Mouse (Mus musculus) limb, embryonic 15.5 days (tissue): Measurements from ENCODE around the gene Fbxo44. TPM values are rescaled to one million over a fixed set of nuclear protein-coding genes. Genes with fewer than 3 reads are reported as not detected.
"Not testable (repeated sequence)": the region's sequence is repeated elsewhere in the genome, so short reads cannot be mapped to it uniquely, and the experiment has no call there.

Experiments
- ATAC-seq: fragments of 200-750 bp; cut with Nextera tagmentation; 2 replicates; pipeline ENCODE4 v1.8.0; 2017; ENCODE audit warnings: low read depth, moderate TSS enrichment; ENCODE audit not compliant: insufficient number of reproducible peaks, low FRiP score, low TSS enrichment
- H3K27ac ChIP-seq: fragments of 300-500 bp; sonication (generic); 2 replicates; pipeline ENCODE4 v1.5.1; 2015; ENCODE audit warnings: moderate library complexity, mild to moderate bottlenecking, inconsistent platforms
- H3K27me3 ChIP-seq: fragments of 300-500 bp; sonication (generic); 2 replicates; pipeline ENCODE4 v1.6.1; 2015; ENCODE audit warnings: inconsistent platforms
- H3K36me3 ChIP-seq: fragments of 300-500 bp; sonication (generic); 2 replicates; pipeline ENCODE4 v1.6.1; 2015; ENCODE audit warnings: inconsistent platforms
- H3K4me1 ChIP-seq: fragments of 300-500 bp; sonication (generic); 2 replicates; pipeline ENCODE4 v1.6.1; 2015; ENCODE audit warnings: inconsistent platforms
- H3K4me2 ChIP-seq: fragments of 300-500 bp; sonication (generic); 2 replicates; pipeline ENCODE4 v1.6.1; 2015; ENCODE audit warnings: mild to moderate bottlenecking, inconsistent platforms
- H3K4me3 ChIP-seq: fragments of 300-500 bp; sonication (generic); 2 replicates; pipeline ENCODE4 v1.5.1; 2015; ENCODE audit warnings: mild to moderate bottlenecking, inconsistent platforms
- H3K9ac ChIP-seq: fragments of 300-500 bp; sonication (generic); 2 replicates; pipeline ENCODE4 v1.6.1; 2015; ENCODE audit warnings: inconsistent platforms
- H3K9me3 ChIP-seq: fragments of 300-500 bp; sonication (generic); 2 replicates; pipeline ENCODE4 v1.6.1; 2016; ENCODE audit warnings: inconsistent platforms
- WGBS: fragments of 180-500 bp; shearing (Covaris S2); methylation state at CpG from one replicate; pipeline ENCODE4 v1.1.7; 2015; 5-methylcytosine and 5-hydroxymethylcytosine counted together
- polyA plus RNA-seq: library from polyadenylated mRNA; unstranded; fragments of >200 nt; fragmentation: Nextera tagmentation; extraction: Ambion mirVana; gene quantifications from 2 replicates; pipeline ENCODE4 v1.2.1, GENCODE M21; 2015

Gene Fbxo44
- 5.2 and 6.5 TPM in 2 replicates for polyA plus RNA-seq

DNA sequence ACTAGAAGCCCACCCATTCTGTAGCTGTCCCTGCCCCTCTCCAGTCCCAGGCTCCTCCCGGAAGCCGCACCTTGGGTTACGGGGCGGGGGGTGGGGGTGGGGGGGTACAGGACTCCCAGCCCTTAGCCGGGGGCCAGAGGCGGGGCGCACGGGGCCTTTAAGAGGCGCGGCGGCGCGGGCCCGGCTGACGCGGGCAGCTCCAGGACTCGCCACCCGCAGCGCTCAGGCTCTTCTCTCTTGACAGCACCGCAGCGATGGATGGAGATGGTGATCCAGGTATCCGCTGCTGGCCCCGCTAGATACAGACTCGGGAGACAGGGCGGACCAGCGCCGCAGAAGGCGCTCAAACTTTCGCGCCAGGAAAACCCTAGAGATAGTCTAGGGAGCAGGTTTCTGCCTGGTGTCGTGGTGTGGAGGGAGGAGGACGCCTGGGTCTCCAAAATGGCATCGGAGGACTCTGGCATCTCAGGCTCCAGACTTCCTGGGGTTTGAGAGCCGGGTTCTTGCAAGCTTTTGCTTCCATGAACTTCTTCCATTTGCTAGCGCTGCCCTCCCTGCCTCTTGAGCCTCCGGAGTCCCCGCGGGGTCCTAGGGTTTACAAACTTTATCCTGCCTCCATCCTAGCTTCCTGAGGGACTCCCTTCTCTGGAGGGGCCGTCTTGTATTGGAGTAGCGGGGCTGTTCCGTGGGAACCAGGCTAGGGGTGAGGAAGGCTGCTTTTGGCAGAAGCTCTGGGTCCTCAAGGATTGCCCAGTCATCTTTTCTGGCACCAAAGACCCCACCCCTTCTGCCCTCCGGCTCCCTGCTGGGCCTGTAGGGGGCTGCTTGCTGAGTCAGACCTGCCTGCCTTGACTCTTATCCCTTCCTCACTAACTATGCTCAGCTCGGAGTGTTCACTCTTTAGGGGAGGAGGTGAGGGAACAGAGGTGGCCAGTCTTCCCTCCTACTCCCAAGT lies at the start of gene Fbxo44, which contains the start of gene Fbxo2:
TSS of gene Fbxo44 (minus strand) at position 47 of the 955 bp plus-strand sequence.
TSS of gene Fbxo2 (plus strand) at position 186 of the 955 bp plus-strand sequence.
- no peaks in the 10 kb centered on the region for H3K9me3 ChIP-seq
- H3K27ac ChIP-seq = no peak within 1 kb of the TSS
- peak within 1 kb of the TSS; percentile 61 for H3K4me3 ChIP-seq
- H3K4me1 ChIP-seq = peaks cover 45% of the 10 kb centered on the region
- peak; percentile 67 for ATAC-seq
- WGBS = under 1% methylated on average over 43 of the region's 43 CpGs
- peaks cover 62% of the 10 kb centered on the region for H3K27me3 ChIP-seq
- peak within 1 kb of the TSS; percentile 97 for H3K4me2 ChIP-seq
- peak within 1 kb of the TSS; percentile 63 for H3K9ac ChIP-seq
- H3K36me3 ChIP-seq = 0 out of 2 replicates have a peak, but pooled peaks cover under 1% of the 10 kb centered on the region

- WGBS = 57% methylated on average over 6 of the region's 6 CpGs
- no peaks in the 10 kb centered on the region for H3K4me1 ChIP-seq
- H3K9me3 ChIP-seq = no peaks in the 10 kb centered on the region
- no peaks in the 10 kb centered on the region for H3K36me3 ChIP-seq
- H3K9ac ChIP-seq = no peak overlapping the region
- ATAC-seq = no peak
- no peak overlapping the region for H3K4me2 ChIP-seq
- H3K4me3 ChIP-seq = no peak overlapping the region
- no peak overlapping the region for H3K27ac ChIP-seq
- H3K27me3 ChIP-seq = peaks cover 13% of the 10 kb centered on the region; the same call in 1 of the 2 replicates
These were observed 44.6 kb upstream of the Fbxo44 start for GRCm38 (mm10) chr4:148204873-148205232.

GRCm38 (mm10) chr4:148204061-148204872 lies 44.0 kb upstream of the Fbxo44 start:
- 63% methylated on average over 15 of the region's 15 CpGs for WGBS
- H3K36me3 ChIP-seq = no peaks in the 10 kb centered on the region

DNA sequence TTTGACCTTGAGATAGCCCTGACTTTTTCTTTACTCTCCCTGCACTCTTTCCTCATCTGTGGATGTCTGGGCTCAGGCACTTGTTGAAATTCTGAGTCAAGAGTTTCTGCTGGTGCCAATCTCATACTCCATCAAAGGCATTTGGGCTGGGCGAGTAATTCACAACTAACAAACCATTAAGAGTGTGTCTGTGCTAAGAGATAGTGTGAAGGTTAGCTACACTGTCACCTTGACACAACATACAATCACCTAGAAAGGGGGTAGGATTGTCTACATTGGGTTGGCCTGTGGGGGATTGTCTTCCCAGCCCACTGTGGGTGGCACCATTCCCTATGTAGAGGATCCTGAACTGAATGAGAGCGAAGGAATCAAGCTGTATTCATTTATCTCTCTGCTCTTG lies 43.3 kb upstream of the Fbxo44 start:
- WGBS = 90% methylated on average over 2 of the region's 2 CpGs
- Histone ChIP-seq H3K9me3 (no peaks in the 10 kb centered on the region), H3K36me3 (no peaks in the 10 kb centered on the region), H3K4me2 (no peak overlapping the region), H3K4me1 (no peaks in the 10 kb centered on the region), H3K9ac (no peak overlapping the region), H3K27ac (no peak overlapping the region), H3K27me3 (peaks cover 13% of the 10 kb centered on the region; the same call in 1 of the 2 replicates), H3K4me3 (no peak overlapping the region)
- ATAC-seq = no peak

More at GRCm38 (mm10) chr4:148204061-148204872, 44.0 kb upstream of the Fbxo44 start:
- H3K27ac ChIP-seq = no peak overlapping the region
- no peak overlapping the region for H3K9ac ChIP-seq
- H3K27me3 ChIP-seq = peaks cover 13% of the 10 kb centered on the region; the same call in 1 of the 2 replicates
- no peak overlapping the region for H3K4me2 ChIP-seq
- H3K4me3 ChIP-seq = no peak overlapping the region
- no peak for ATAC-seq
- H3K9me3 ChIP-seq = no peaks in the 10 kb centered on the region
- H3K4me1 ChIP-seq = no peaks in the 10 kb centered on the region

DNA sequence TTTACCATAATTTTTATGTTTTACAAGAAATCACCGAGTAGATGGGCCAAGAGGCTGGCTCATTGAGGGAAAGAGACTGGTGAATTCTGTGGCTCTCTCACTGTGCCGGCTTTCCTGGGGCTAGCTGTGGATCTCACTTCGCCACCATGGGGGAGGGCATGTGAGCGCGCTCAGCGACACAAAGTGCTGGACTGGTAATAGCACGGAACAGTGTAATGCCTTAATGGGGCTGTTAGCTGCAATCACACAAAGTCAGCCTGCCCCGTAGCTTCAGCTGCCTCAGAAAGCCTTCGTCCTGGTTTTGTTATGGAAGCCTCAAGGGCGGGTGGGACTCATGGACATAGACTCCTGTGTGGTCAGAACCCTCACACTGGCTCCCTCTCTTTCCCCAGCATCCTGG lies 38.4 kb upstream of the Fbxo44 start:
- Histone ChIP-seq H3K36me3 (no peaks in the 10 kb centered on the region), H3K9ac (no peak overlapping the region), H3K4me1 (no peaks in the 10 kb centered on the region), H3K27me3 (peaks cover 9% of the 10 kb centered on the region; the same call in 1 of the 2 replicates), H3K4me3 (no peak overlapping the region), H3K9me3 (no peaks in the 10 kb centered on the region), H3K27ac (no peak overlapping the region), H3K4me2 (no peak overlapping the region)
- WGBS = 35% methylated on average over 10 of the region's 10 CpGs
- no peak for ATAC-seq

DNA sequence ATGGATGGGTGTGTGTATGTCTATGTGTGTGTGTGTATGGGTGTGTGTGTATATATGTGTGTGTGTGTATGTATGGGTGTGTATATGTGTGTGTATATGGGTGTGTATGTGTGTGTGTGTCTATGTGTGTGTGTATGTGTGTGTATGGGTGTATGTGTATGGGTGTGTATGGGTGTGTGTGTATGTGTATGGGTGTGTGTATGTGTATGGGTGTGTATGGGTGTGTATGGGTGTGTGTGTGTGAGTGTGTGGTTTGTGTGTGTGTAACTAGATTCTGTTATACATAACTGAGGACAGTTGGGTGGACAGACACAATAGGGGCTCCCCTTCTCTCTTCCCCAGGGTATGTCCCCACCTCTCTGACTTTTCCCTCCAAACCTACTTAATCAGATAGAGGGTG lies 34.1 kb upstream of the Fbxo44 start:
- no peaks in the 10 kb centered on the region for H3K27me3 ChIP-seq

GRCm38 (mm10) chr4:148192707-148193245 lies 32.5 kb upstream of the Fbxo44 start:
- no peak overlapping the region for H3K9ac ChIP-seq
- 31% methylated on average over 11 of the region's 11 CpGs for WGBS
- H3K27ac ChIP-seq = no peak overlapping the region
- no peaks in the 10 kb centered on the region for H3K4me1 ChIP-seq
- H3K4me3 ChIP-seq = no peak overlapping the region
- no peaks in the 10 kb centered on the region for H3K27me3 ChIP-seq
- no peaks in the 10 kb centered on the region for H3K36me3 ChIP-seq
- no peak for ATAC-seq
- H3K9me3 ChIP-seq = no peaks in the 10 kb centered on the region
- no peak overlapping the region for H3K4me2 ChIP-seq

More for the DNA sequence above, 34.1 kb upstream of the Fbxo44 start:
- Histone ChIP-seq H3K4me3 (no peak overlapping the region), H3K4me1 (no peaks in the 10 kb centered on the region), H3K4me2 (no peak overlapping the region), H3K9ac (no peak overlapping the region), H3K9me3 (no peaks in the 10 kb centered on the region), H3K27ac (no peak overlapping the region), H3K36me3 (no peaks in the 10 kb centered on the region)
- ATAC-seq = 0 out of 2 replicates have a peak, but pooled peaks have one; percentile 35

DNA sequence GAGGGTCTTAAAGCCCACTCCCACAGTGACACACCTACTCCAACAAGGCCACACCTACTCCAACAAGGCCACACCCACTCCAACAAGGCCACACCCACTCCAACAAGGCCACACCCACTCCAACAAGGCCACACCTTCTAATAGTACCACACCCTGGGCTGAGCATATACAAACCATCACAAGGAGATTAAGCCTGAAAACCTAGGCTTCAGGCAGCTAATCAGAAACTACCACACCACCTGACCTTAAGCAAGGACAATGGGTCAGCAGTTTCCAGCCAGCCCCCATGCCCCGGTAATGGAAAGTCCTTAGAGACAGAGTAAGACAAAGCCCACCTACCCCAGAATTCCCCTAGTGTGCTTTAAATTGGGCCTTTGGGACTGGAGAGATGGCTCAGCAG lies 28.5 kb upstream of the Fbxo44 start:
- not testable (repeated sequence) for H3K4me3 ChIP-seq, ATAC-seq, H3K36me3 ChIP-seq, H3K4me2 ChIP-seq, H3K27ac ChIP-seq, H3K9ac ChIP-seq, H3K27me3 ChIP-seq, H3K4me1 ChIP-seq, H3K9me3 ChIP-seq
- WGBS = 83% methylated on average over 1 of the region's 1 CpGs

- no peaks in the 10 kb centered on the region for H3K36me3 ChIP-seq
- H3K27ac ChIP-seq = no peak overlapping the region
- ATAC-seq = no peak
- H3K9ac ChIP-seq = no peak overlapping the region
- H3K4me2 ChIP-seq = no peak overlapping the region
- H3K27me3 ChIP-seq = no peaks in the 10 kb centered on the region
- no peaks in the 10 kb centered on the region for H3K9me3 ChIP-seq
- peaks cover 8% of the 10 kb centered on the region for H3K4me1 ChIP-seq
- no peak overlapping the region for H3K4me3 ChIP-seq
- 70% methylated on average over 4 of the region's 4 CpGs for whole genome bisulfite sequencing
These were observed 25.5 kb upstream of the Fbxo44 start for GRCm38 (mm10) chr4:148185819-148186218.

DNA sequence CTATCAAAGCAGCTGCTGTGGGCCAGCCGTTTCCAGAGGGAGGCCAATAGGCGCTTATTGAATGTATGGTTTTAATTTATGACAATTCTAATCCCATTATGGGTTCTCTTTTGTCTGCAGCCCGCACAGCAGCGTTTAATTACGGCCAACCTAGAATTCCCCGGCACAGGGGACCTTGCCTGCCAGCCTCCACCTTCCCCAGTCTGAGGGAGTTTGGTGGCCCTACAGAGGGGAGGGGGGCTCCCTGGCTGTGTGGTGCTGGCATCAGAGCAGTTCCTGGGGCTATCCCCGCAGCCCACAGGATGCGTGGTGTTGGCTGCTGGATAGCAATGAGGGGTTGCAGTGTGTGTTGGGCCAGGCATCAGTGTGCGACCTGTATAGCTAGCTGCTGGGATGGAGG lies 24.3 kb upstream of the Fbxo44 start:
- Histone ChIP-seq H3K27ac (no peak overlapping the region), H3K4me2 (no peak overlapping the region), H3K4me3 (no peak overlapping the region), H3K9ac (no peak overlapping the region), H3K36me3 (no peaks in the 10 kb centered on the region), H3K27me3 (no peaks in the 10 kb centered on the region), H3K9me3 (no peaks in the 10 kb centered on the region), H3K4me1 (peaks cover 8% of the 10 kb centered on the region)
- WGBS = 15% methylated on average over 9 of the region's 9 CpGs
- ATAC-seq = no peak

DNA sequence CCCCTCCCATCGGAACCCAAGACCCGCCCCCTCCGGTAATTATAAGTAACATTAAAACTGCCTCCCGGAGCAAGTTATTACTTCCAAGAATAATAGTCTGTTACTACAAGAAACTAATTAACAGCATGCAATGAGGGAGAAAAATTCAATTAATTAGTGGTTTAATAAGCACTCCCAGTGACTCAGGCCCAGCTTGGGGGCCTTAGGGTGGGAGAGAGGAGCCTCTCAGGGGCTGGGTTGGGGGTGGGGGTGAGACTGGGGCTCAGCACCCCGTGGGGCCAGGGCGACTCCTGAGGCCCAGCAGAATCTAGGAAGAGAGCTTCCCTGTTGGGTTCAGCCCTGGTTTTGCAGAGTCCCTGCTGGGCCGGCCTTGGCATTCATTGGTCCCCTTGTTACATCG lies 22.1 kb upstream of the Fbxo44 start:
- Histone ChIP-seq H3K9ac (no peak overlapping the region), H3K4me2 (no peak overlapping the region), H3K9me3 (no peaks in the 10 kb centered on the region), H3K27me3 (peaks cover 9% of the 10 kb centered on the region), H3K4me1 (peaks cover 8% of the 10 kb centered on the region), H3K4me3 (no peak overlapping the region), H3K36me3 (no peaks in the 10 kb centered on the region), H3K27ac (no peak overlapping the region)
- no peak for ATAC-seq
- 26% methylated on average over 8 of the region's 8 CpGs for WGBS
